Mouse (Mus musculus) small intestine, adult 2 months (tissue): ENCODE data around the gene Map4k5.

ENCODE experiments used
- CTCF ChIP-seq: fragments of 200-500 bp; IDR thresholded peaks from 2 replicates; pipeline ENCODE4 v1.5.1; 2012; ENCODE audit warnings: low read depth, mild to moderate bottlenecking, control low read depth, inconsistent platforms, low read length, moderate library complexity, mixed read lengths; ENCODE audit not compliant: insufficient replicate concordance, insufficient read length; ENCODE audit errors: extremely low read depth
- POLR2A ChIP-seq: fragments of 200-500 bp; IDR thresholded peaks from 2 replicates; pipeline ENCODE4 v1.6.1; 2012; ENCODE audit warnings: low read depth, mild to moderate bottlenecking, control low read depth, inconsistent platforms, low read length, moderate library complexity

- no peak for TF ChIP-seq CTCF
- TF ChIP-seq POLR2A: no peak
Observed at GRCm38 (mm10) chr12:69788380-69788779, 104.6 kb downstream of the Map4k5 start.
